Mouse (Mus musculus) CD8-positive naive resting alpha-beta T cell, adult 2 months (primary cell): ENCODE measurements around the gene 4833439L19Rik.
"Not testable (repeated sequence)": the region's sequence is repeated elsewhere in the genome, so short reads cannot be mapped to it uniquely, and the experiment has no call there.

Experiments
- DNase-seq, 2 experiments: peaks; one replicate each; pipeline ENCODE4 v3.0.0; 2022; ENCODE audit warnings: low read depth in 2 of 2, low spot score in 2 of 2

4833439L19Rik gene

DNA sequence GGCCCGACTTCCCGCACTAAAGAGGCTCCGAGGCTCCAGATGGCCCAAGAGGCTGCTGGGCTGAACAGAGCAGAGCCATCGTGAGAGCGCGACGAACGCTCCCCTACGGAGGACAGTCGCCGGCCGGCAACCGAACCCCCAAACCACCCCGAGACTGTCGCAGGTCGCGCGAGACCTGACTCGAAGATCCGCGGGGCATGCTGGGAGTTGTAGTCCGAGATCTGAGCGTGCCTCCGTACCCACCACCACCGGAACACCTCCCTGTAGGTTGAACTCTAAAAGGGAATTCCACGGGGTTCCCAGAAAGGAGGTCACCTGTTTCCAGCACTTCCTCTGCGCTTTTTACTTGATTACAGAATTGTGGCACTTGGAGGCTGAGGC, at the start of gene 4833439L19Rik:
TSS of gene 4833439L19Rik (minus strand) at position 235 of the 381 bp plus-strand sequence.
- peak; percentile 88 to 94 for DNase-seq

DNA sequence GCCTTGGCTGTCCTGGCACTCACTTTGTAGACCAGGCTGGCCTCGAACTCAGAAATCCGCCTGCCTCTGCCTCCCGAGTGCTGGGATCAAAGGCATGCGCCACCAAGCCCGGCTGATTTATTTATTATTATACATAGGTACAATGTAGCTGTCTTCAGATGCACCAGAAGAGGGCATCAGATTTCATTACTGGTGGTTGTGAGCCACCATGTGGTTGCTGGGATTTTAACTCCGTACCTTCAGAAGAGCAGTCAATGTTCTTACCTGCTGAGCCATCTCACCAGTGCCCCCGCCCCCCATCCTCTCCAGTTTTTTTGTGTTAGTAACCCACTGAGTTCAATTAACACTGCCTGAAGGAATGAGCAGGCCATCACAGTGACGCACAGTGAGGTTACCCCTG, 47.9 kb upstream of the 4833439L19Rik start:
- not testable (repeated sequence) for DNase-seq

DNA sequence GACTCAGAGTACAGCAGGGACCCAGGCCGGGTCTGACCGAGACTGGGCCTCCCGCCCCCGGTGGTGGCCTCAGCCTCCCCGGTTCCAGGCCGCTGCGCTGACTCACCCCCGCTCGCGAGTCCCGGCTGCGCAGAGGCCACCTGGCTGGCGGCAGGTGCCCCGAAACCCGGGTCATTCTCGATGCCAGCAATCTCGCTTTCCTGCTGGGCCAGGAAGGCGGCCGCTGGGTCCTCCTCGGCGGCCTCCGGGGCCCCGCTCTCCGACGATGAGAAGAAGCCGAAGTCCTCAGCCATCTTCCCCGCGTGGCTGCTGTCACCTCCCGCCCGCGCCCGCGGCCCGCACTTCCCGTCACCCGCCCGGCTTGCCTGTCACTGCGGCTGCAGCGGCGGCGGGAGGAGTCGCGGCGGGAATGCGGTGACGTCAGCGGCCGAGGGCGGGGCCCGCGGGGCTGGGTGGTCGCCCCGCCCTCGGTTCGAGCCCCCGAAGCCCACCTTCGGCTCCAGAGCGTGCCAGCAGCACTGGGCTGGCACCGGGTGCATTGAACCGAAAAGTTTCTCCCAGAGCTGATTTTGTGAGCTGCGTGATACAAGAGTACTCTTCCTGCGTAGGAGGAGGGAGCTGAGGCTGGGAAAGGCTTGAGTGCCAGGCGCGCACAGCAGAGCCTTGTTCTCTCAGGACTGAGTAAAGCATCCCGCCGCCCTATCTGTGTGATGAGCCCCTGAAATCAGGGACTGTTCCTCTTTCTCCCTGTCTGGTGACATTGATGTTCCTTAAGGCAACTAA, 45.9 kb upstream of the 4833439L19Rik start, which contains the start of gene Cltb:
TSS of gene Cltb (minus strand) at position 373 of the 783 bp plus-strand sequence.
- DNase-seq = peak; percentile 79 to 80

DNA sequence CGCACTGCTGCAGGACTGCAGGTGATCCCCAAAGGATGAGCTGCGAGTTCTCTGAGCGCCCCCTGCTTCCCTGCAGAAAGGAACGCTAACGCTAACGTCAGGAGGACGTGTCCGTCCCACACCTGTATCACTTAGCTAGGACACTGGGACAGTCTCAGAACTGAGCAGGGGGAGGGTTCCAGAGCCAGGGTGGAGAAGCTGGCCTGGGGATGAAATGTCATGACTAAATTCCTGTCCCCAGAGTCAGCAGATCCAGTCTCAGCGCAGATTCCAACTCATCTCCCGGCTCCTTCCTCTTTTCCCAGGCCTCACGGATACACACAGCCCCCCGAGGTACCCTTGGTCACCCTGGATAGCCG, 45.4 kb upstream of the 4833439L19Rik start:
- DNase-seq = no peak

DNA sequence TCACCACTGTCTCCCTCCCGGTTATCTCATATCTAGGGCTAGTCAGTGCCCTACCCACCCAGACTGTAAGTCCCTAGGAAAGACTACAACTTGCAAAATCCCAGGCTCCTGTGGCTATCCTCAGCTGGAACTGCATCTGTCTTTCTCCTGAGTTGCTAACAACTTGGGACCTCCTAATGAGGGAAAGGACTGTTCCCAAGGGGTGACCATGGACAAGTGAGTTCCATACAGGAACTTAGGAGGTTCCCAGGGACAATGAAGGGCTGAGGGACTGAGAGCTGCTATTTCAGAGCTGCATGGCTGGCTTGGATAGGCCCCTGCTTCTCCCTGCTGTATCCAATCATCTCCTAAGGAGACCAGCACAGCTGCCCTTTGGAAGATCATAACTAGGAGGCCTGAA, 44.1 kb upstream of the 4833439L19Rik start:
- DNase-seq = no peak

DNA sequence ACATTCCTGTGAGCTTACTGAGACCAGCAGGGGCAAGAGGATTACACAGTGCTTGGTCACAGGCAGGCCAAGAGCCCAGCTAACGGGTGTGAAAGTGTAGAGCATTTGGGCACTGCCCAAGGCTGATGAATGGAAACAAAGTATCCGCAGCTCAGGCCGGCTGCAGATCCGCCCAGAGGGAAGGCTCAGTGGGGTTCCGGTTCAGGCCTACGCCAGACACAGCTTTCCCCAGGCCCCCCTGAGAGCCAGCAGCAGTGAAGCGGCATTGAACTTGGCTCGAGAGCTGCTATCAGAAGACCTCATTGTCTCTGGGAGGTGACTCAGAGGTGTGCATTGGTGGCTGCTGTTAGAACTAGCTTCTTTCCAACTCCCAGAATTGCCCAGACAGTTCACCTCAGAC, 43.4 kb upstream of the 4833439L19Rik start:
- DNase-seq = no peak

DNA sequence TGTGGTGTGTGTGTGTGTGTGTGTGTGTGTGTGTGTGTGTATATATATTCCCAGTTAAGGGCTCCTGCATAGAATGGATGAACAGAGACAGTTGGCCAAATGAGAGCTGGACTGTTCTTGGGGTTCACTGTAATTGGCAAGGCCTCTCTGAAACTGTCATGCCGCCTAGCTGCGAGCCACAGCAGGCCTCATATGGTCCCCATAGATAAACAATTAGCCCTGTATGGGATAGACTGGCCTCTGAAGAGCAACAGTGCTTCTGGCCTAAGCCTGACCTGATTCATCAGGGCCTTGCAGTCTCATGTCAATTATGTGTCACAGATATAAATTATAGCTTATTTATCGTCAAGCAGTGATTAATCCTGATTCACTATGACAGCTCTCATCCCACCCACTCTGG, 42.8 kb upstream of the 4833439L19Rik start:
- DNase-seq = no peak

DNA sequence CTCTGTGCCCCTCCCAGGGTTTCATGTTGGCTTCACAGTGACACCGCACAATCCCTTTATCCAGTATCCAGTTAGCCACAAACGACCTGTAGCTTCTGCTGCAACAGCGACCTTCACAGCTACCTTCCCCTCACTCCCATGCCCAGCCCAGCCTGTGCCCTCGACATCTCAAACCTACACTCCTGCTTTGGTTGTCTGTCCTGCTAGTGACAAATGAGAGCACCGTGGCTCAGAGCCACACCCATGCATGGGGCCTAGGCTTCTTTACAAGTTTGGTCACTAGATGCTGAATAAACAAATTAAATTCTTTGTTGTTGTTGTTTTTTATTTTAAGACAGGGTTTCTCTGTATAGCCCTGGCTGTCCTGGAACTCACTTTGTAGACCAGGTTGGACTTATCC, 42.0 kb upstream of the 4833439L19Rik start:
- no peak for DNase-seq

DNA sequence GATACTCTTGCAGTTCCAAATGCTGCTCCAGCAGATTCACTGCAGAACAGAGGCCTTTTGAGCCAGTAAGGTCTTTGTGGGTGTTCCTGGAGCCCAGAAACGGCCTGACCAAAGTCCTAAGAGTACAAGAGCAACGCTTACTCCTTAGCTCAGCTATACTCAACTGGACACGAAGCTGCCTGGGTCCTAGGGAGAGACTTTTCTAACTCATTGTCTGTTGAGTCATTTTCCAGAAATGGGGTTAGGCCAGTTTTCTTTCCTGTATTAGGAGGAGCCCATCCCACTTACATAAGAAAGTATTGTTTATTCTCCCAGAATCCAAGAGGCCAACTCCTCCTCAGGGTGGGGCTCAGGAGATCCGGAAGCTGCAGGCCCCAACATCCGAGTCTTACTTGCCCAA, 40.2 kb upstream of the 4833439L19Rik start:
- DNase-seq = no peak

DNA sequence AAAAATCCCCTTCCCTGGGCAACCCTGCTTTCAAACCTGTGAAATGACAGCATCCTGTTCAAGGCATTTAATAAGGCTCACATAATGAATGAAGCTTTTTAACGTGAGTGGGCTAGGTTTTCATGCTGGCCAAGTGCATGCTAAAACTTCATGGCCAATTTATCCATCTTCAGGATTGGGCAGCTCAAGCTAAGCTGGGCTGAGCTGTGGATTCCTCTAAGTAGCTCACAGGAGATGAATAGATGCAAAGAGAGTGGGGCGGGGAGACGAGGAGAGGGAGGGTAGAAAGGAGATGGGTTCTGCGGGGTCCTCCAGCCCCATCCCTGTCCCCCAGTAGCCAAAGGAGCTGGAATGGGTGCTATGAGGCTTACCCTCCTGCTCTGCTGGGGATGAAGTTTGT, 39.0 kb upstream of the 4833439L19Rik start:
- DNase-seq = no peak

DNA sequence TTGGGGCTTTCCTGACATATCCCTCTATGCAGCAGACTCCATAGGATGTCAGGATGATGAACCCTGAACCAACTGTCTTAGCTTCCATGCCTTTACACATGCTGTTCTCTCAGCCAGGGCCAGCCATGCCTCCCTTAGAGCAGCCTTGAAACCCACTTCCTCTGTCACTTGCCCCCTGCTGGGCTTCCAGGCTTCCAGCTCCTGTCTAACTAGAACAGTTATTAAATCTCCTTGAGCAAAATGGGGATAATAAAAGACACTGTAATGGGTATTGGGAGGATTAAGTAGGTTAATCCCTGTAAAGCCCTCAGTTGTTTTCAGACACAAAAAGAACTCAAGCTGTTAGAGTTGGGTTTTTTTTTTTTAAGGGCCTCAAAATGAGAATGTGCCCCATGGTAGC, 38.3 kb upstream of the 4833439L19Rik start:
- DNase-seq = no peak

DNA sequence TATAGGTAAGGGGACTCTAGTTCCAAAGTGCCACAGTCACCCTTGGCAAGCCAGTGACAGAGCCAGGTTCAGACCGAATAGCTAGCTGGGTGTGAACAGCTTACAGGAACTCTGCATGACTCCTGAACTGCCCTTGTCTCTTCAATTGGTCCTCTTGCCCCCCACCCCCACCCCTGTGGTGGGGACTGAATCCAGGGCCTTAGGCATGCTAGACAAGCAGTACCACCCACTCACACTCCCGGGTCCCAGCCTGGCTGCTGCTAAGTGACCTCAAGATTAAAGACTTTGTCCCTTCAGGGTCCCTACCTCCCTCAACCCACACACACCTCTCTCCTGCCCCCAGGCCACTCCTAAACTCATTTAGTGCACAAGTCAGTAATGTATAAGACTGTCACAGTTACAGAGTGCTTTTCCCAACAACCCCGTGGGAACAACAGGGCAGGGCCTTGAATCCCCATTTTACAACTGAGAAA, 37.4 kb upstream of the 4833439L19Rik start:
- DNase-seq = no peak

DNA sequence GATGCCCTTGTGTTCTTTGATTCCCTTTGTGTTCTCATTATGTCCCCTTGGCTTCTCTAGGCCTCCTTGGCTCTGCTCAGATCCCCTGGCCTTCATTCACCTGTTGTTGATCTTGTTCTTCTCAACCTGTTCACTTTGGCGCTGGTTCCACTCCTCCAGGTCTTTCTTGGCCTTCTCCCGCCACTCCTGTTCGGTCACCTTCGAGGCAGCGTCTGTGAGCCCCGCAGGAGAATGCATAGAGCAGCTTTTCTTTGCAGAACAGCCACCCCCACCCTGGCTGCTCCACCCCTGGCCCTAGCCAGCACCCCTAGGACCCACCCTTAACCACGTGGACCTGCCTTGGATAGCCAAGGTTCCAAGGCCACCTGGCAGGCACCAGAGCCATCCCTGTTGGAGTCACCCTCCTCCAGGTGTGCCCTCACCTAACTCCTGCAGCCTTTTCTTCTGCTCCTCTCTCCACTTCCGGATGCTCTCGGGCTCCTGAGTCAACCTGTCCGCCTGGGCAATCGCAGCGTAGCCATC, 33.4 kb upstream of the 4833439L19Rik start:
- DNase-seq = no peak

DNA sequence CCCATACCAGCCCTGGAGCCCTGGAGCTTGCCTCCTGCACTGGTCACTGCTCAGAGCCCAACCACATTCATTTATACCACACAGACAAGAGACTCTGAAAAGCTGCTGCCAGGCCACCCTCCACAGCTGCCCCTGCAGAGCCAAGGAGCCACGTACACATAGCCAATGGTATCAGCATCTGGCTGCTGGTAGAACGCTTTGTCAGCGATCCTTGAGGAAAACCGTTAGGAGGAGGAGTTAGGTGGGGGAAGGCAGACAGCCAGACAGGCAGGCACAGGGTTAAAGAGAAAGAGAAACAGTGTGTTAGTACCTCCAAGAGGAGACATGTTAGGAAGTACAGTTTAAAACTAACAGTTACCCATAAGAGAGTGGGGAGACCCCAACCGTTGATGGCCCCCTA, 31.6 kb upstream of the 4833439L19Rik start:
- no peak for DNase-seq

DNA sequence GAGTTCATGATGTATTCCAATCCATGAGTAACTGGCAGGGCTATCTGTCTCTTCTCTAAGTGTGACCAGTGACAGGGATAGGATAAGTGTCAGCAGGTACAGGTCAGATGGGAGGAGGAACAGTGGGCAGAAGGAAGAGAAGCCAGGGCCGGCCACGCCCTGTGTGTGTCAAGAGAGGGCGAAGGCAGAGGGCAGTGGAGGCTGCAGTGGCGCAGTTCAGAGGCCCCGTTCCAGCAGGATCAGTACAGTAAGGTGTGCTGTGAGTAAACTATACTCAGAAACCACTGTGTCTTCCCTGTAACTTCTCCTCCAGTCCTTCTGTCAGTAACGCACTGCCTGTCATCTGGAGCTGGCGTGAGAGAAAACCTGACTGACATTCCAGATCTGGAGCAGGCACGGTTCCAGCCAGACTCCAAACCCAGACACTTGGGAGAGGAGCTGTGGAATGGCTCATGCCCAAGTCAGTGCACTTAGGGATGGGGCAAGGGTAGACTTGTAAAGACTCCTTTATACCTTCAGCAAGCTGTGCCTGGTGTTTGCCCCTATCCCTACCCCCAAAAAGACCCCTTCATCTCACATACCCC, 31.0 kb upstream of the 4833439L19Rik start:
- no peak for DNase-seq

DNA sequence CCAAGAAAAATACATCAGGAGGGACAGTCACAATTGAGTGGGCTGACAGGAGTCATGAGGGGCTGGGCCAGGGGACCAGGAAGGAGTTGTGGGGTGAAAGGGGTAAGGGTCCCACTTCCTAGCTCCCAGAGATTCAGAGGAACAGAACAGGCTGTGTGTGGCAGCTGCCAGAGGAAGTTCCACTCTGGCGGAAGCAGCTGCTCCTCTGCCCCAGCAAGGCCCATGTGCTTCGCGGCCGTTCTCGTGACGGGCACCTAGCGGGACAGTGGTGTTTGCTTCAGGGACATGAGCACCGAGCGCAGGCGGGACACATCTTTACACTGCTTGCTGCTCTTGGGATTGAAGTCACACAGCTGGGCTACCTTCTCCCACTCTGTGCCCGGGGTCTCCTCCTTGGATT, 28.4 kb upstream of the 4833439L19Rik start:
- no peak for DNase-seq

DNA sequence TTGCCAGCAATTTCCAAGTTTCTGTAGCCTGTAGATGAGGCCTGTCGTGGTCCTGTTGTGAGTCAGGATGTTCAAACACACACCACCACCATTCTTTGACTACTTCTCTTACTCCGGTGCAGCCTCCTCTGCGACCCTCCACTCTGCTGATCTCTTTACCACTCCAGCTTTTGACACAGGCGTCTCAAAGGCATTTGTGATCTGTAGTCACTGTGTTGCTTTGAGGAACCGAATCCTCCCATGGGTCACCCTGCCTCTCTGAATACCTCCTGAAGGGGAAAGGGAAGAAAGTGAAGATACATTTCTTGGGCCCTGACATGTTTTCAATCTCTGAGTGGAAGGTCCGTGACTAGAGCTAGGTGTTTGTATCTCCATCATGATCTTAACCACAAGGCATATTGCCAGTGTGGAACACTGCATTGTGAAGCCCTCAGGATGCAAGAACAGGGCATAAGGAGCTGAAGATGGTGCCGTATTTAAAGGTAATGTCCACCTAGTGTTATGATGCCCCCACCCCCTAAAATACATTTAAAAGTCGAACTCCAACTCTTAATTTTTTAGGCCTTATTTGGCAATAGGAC, 26.6 kb upstream of the 4833439L19Rik start:
- DNase-seq = no peak

DNA sequence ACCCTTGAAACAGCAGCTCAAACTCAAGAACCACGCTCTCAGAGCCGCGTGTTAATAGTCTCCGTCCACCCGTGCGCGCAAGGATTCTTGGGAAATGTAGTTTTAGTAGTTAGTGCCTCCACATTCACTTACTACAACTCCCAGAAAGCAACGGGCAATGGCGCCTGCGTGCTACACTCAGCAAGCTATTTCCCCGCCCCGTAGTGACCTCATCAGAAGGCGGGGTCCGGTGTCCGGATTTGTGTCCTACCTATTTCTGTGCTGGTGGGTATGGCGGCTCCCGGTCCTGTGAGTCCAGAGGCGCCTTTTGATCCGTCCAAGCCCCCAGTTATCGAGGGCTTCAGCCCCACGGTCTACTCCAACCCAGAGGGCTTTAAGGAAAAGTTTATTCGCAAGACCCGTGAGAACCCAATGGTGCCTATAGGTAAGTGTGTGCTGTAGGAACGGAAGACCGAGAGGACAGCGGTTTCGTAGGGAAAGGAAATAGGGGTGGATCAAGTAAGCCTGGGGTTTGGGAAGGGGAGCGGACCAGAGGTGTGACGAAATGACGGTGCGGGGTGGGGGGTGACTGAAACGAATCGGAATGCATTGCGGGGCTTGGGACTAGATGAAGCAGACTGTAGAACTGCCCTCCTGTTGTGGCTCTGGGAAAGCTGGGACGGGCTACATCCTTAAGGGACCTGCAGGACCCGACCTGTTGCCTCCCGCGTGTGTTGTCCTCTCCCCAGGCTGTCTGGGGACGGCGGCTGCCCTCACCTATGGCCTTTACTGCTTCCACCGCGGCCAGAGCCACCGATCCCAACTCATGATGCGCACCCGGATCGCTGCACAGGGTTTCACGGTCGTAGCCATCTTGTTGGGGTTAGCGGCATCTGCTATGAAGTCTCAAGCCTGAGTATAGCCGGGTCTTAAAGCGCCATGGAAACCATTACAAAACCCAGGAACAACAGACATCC, 25.0 kb upstream of the 4833439L19Rik start, which contains the start of the genes Nop16 and Higd2a:
TSS of gene Nop16 (minus strand) at position 95 of the 956 bp plus-strand sequence.
TSS of gene Higd2a (plus strand) at position 212 of the 956 bp plus-strand sequence.
- peak; percentile 94 to 95 for DNase-seq

DNA sequence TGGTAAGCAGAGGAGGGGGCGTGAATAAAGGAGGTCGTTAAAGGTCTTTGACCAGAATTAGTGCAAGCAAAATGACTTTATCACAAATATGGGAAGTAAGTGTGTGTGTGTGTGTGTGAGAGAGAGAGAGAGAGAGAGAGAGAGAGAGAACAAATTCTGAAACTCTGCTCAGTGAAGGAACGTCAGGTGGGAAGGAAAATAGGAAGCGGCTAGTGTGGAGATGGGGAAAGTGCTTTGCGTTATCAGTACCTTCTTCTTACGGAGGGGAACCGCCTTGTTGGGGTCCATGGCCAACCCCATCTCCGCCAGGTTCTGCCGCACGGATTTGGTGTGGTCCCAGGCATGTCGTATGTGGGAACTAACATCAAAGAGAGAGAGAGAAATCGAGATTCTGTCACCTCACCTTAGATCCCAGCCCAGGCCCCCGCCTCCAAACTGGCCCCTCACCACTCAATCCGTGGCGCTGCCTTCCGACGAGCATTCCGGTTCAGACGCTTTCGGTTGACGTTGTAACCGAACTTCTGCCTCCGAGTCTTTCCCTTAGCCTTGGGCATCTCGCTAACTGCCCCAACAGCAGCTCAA, 24.3 kb upstream of the 4833439L19Rik start:
- DNase-seq = no peak

DNA sequence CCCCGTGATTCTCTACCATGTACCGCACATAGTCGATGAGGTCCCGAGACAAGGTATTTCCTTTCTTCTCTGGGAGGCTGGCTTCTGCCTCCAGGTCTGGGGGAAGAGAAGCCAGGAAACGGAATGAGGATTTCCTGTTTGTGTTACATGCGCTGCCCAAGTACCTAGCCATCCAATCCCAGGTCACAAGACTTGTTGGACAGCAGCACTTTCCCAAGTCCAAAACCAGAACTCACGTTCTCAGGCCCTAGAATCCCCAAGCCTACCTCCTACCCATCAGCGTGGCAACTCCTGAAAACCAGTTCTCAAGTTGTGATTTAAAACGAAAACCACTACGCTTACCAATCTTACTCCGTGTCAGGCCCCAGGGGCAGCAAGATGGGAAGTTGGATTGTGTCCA, 20.6 kb upstream of the 4833439L19Rik start:
- no peak for DNase-seq
